Mouse (Mus musculus): ENCODE results near the gene Edc4. TPM values are rescaled to one million over a fixed set of nuclear protein-coding genes. Genes with fewer than 3 reads are reported as not detected.
A peak's percentile ranks its signal among the peaks of the same experiment; 100 is the strongest.

Edc4 gene
- polyA plus RNA-seq, 1 experiment from 2014 or later, result 41.8 TPM

- no peaks in the 10 kb centered on the region; the same call in 1 of the 2 replicates for H3K36me3 ChIP-seq (ENCODE audit: control insufficient read depth, insufficient read depth, low read length)
- WGBS, result 72% methylated on average over 9 of the region's 9 CpGs
- peaks cover 11% of the 10 kb centered on the region for H3K4me1 ChIP-seq (ENCODE audit: control insufficient read depth, insufficient read depth, low read length)
- H3K27me3 ChIP-seq (ENCODE audit: control insufficient read depth, insufficient read depth, low read length), result no peaks in the 10 kb centered on the region
- no peaks in the 10 kb centered on the region for H3K9me3 ChIP-seq (replicated peaks; ENCODE audit: control insufficient read depth, low read length)
- ATAC-seq (ENCODE audit: insufficient read depth, low FRiP score), result no peak
- no peak overlapping the region for H3K4me2 ChIP-seq (ENCODE audit: low read depth, low read length)
- no peak overlapping the region for H3K9ac ChIP-seq (ENCODE audit: low read length)
- no peak overlapping the region for H3K4me3 ChIP-seq (replicated peaks; ENCODE audit: low read length)
- no peak overlapping the region for H3K27ac ChIP-seq (ENCODE audit: low read length)
These were observed 17.3 kb downstream of the Edc4 start for GRCm38 (mm10) chr8:105897801-105898480.

- peak within 1 kb of the TSS; percentile 86 for H3K4me3 ChIP-seq (replicated peaks; ENCODE audit: low read length)
- WGBS, result 0% methylated on average over 68 of the region's 68 CpGs
- ATAC-seq (ENCODE audit: insufficient read depth, low FRiP score), result peak; percentile 94
- H3K9me3 ChIP-seq (replicated peaks; ENCODE audit: control insufficient read depth, low read length), result no peaks in the 10 kb centered on the region
- H3K36me3 ChIP-seq (ENCODE audit: control insufficient read depth, insufficient read depth, low read length), result no peaks in the 10 kb centered on the region
- H3K4me1 ChIP-seq (ENCODE audit: control insufficient read depth, insufficient read depth, low read length), result peaks cover 8% of the 10 kb centered on the region
- H3K27ac ChIP-seq (ENCODE audit: low read length), result peak within 1 kb of the TSS; percentile 91
- H3K4me2 ChIP-seq (ENCODE audit: low read depth, low read length), result peak within 1 kb of the TSS; percentile 77
- peak within 1 kb of the TSS; percentile 99 for H3K9ac ChIP-seq (ENCODE audit: low read length)
- H3K27me3 ChIP-seq (ENCODE audit: control insufficient read depth, insufficient read depth, low read length), result no peaks in the 10 kb centered on the region
These were observed 19.7 kb downstream of the Edc4 start, which contains the start of gene Pskh1 for GRCm38 (mm10) chr8:105900180-105900940. Gene Pskh1 (plus strand): TSS chr8:105900441.

- Histone ChIP-seq H3K4me2 (ENCODE audit: low read depth, low read length) (peak overlapping the region; percentile 77), H3K27me3 (ENCODE audit: control insufficient read depth, insufficient read depth, low read length) (no peaks in the 10 kb centered on the region), H3K9me3 (replicated peaks; ENCODE audit: control insufficient read depth, low read length) (no peaks in the 10 kb centered on the region), H3K36me3 (ENCODE audit: control insufficient read depth, insufficient read depth, low read length) (no peaks in the 10 kb centered on the region), H3K9ac (ENCODE audit: low read length) (peak overlapping the region; percentile 99), H3K4me3 (replicated peaks; ENCODE audit: low read length) (peak overlapping the region; percentile 86), H3K4me1 (ENCODE audit: control insufficient read depth, insufficient read depth, low read length) (peaks cover 8% of the 10 kb centered on the region), H3K27ac (ENCODE audit: low read length) (peak overlapping the region; percentile 91)
- 27% methylated on average over 16 of the region's 16 CpGs for WGBS
- peak; percentile 1; the same call in 1 of the 2 replicates for ATAC-seq (ENCODE audit: insufficient read depth, low FRiP score)
These were observed 20.4 kb downstream of the Edc4 start for GRCm38 (mm10) chr8:105900941-105901616.

GRCm38 (mm10) chr8:105919390-105919789, 38.7 kb downstream of the Edc4 start:
- Histone ChIP-seq H3K4me1 (ENCODE audit: control insufficient read depth, insufficient read depth, low read length) (no peaks in the 10 kb centered on the region), H3K27ac (ENCODE audit: low read length) (no peak overlapping the region), H3K9me3 (replicated peaks; ENCODE audit: control insufficient read depth, low read length) (no peaks in the 10 kb centered on the region), H3K9ac (ENCODE audit: low read length) (no peak overlapping the region), H3K36me3 (ENCODE audit: control insufficient read depth, insufficient read depth, low read length) (no peaks in the 10 kb centered on the region), H3K4me2 (ENCODE audit: low read depth, low read length) (no peak overlapping the region), H3K27me3 (ENCODE audit: control insufficient read depth, insufficient read depth, low read length) (no peaks in the 10 kb centered on the region), H3K4me3 (replicated peaks; ENCODE audit: low read length) (no peak overlapping the region)
- 84% methylated on average over 3 of the region's 3 CpGs for WGBS
- no peak for ATAC-seq (ENCODE audit: insufficient read depth, low FRiP score)

- H3K4me1 ChIP-seq (ENCODE audit: control insufficient read depth, insufficient read depth, low read length), result no peaks in the 10 kb centered on the region
- H3K27ac ChIP-seq (ENCODE audit: low read length), result no peak overlapping the region
- WGBS, result 57% methylated on average over 3 of the region's 3 CpGs
- ATAC-seq (ENCODE audit: insufficient read depth, low FRiP score), result no peak
- H3K4me3 ChIP-seq (replicated peaks; ENCODE audit: low read length), result no peak overlapping the region
- H3K4me2 ChIP-seq (ENCODE audit: low read depth, low read length), result no peak overlapping the region
- H3K27me3 ChIP-seq (ENCODE audit: control insufficient read depth, insufficient read depth, low read length), result no peaks in the 10 kb centered on the region
- no peak overlapping the region for H3K9ac ChIP-seq (ENCODE audit: low read length)
- H3K9me3 ChIP-seq (replicated peaks; ENCODE audit: control insufficient read depth, low read length), result no peaks in the 10 kb centered on the region
- no peaks in the 10 kb centered on the region for H3K36me3 ChIP-seq (ENCODE audit: control insufficient read depth, insufficient read depth, low read length)
These were observed 44.4 kb downstream of the Edc4 start for GRCm38 (mm10) chr8:105925123-105925522.

GRCm38 (mm10) chr8:105930602-105931001, 49.9 kb downstream of the Edc4 start:
- no peaks in the 10 kb centered on the region for H3K9me3 ChIP-seq (replicated peaks; ENCODE audit: control insufficient read depth, low read length)
- no peaks in the 10 kb centered on the region for H3K27me3 ChIP-seq (ENCODE audit: control insufficient read depth, insufficient read depth, low read length)
- 0 out of 2 replicates have a peak overlapping the region, but pooled peaks have one; percentile 4 for H3K9ac ChIP-seq (ENCODE audit: low read length)
- H3K36me3 ChIP-seq (ENCODE audit: control insufficient read depth, insufficient read depth, low read length), result no peaks in the 10 kb centered on the region
- peak; percentile 29; the same call in 1 of the 2 replicates for ATAC-seq (ENCODE audit: insufficient read depth, low FRiP score)
- H3K4me1 ChIP-seq (ENCODE audit: control insufficient read depth, insufficient read depth, low read length), result no peaks in the 10 kb centered on the region
- WGBS, result 19% methylated on average over 8 of the region's 8 CpGs
- no peak overlapping the region for H3K4me2 ChIP-seq (ENCODE audit: low read depth, low read length)
- no peak overlapping the region for H3K4me3 ChIP-seq (replicated peaks; ENCODE audit: low read length)
- no peak overlapping the region for H3K27ac ChIP-seq (ENCODE audit: low read length)

- no peak for ATAC-seq (ENCODE audit: insufficient read depth, low FRiP score)
- WGBS, result 96% methylated on average over 3 of the region's 3 CpGs
- Histone ChIP-seq H3K27ac (ENCODE audit: low read length) (no peak overlapping the region), H3K4me2 (ENCODE audit: low read depth, low read length) (no peak overlapping the region), H3K9ac (ENCODE audit: low read length) (no peak overlapping the region), H3K9me3 (replicated peaks; ENCODE audit: control insufficient read depth, low read length) (no peaks in the 10 kb centered on the region), H3K36me3 (ENCODE audit: control insufficient read depth, insufficient read depth, low read length) (no peaks in the 10 kb centered on the region), H3K4me3 (replicated peaks; ENCODE audit: low read length) (no peak overlapping the region), H3K4me1 (ENCODE audit: control insufficient read depth, insufficient read depth, low read length) (0 out of 2 replicates have a peak, but pooled peaks cover 2% of the 10 kb centered on the region), H3K27me3 (ENCODE audit: control insufficient read depth, insufficient read depth, low read length) (no peaks in the 10 kb centered on the region)
These were observed 50.6 kb downstream of the Edc4 start for GRCm38 (mm10) chr8:105931271-105931670.

- Histone ChIP-seq H3K4me2 (ENCODE audit: low read depth, low read length) (no peak overlapping the region), H3K27ac (ENCODE audit: low read length) (no peak overlapping the region), H3K27me3 (ENCODE audit: control insufficient read depth, insufficient read depth, low read length) (no peaks in the 10 kb centered on the region), H3K9ac (ENCODE audit: low read length) (no peak overlapping the region), H3K4me3 (replicated peaks; ENCODE audit: low read length) (no peak overlapping the region), H3K9me3 (replicated peaks; ENCODE audit: control insufficient read depth, low read length) (no peaks in the 10 kb centered on the region), H3K4me1 (ENCODE audit: control insufficient read depth, insufficient read depth, low read length) (0 out of 2 replicates have a peak, but pooled peaks cover 6% of the 10 kb centered on the region), H3K36me3 (ENCODE audit: control insufficient read depth, insufficient read depth, low read length) (no peaks in the 10 kb centered on the region)
- WGBS, result 87% methylated on average over 11 of the region's 11 CpGs
- no peak for ATAC-seq (ENCODE audit: insufficient read depth, low FRiP score)
These were observed 51.8 kb downstream of the Edc4 start for GRCm38 (mm10) chr8:105932525-105932924.

GRCm38 (mm10) chr8:105933762-105934161, 53.1 kb downstream of the Edc4 start, which contains the start of gene Ctrl:
Gene Ctrl (minus strand): TSS chr8:105933862.
- no peaks in the 10 kb centered on the region for H3K27me3 ChIP-seq (ENCODE audit: control insufficient read depth, insufficient read depth, low read length)
- WGBS, result 86% methylated on average over 2 of the region's 2 CpGs
- no peak within 1 kb of the TSS for H3K27ac ChIP-seq (ENCODE audit: low read length)
- H3K36me3 ChIP-seq (ENCODE audit: control insufficient read depth, insufficient read depth, low read length), result no peaks in the 10 kb centered on the region
- H3K4me3 ChIP-seq (replicated peaks; ENCODE audit: low read length), result no peak within 1 kb of the TSS
- no peak within 1 kb of the TSS for H3K4me2 ChIP-seq (ENCODE audit: low read depth, low read length)
- 0 out of 2 replicates have a peak, but pooled peaks cover 6% of the 10 kb centered on the region for H3K4me1 ChIP-seq (ENCODE audit: control insufficient read depth, insufficient read depth, low read length)
- no peak within 1 kb of the TSS for H3K9ac ChIP-seq (ENCODE audit: low read length)
- ATAC-seq (ENCODE audit: insufficient read depth, low FRiP score), result no peak
- H3K9me3 ChIP-seq (replicated peaks; ENCODE audit: control insufficient read depth, low read length), result no peaks in the 10 kb centered on the region

Data from stomach, embryonic 16.5 days (tissue).